Mouse (Mus musculus) lung, postnatal 25 days (tissue): ENCODE measurements at regions not wholly inside any gene's neighbourhood (a gene's known extent, or its start where the extent isn't known, plus 50 kb on each side); places are given as distances from the start of the nearest gene placed in this dataset.

Source experiments
- DNase-seq: peaks from one replicate; pipeline ENCODE4 v3.0.0; 2022; ENCODE audit warnings: low spot score

GRCm38 (mm10) chr5:119739386-119739785 is 68.9 kb downstream of the Tbx3 start:
- DNase-seq: no peak

- peak; percentile 23 for DNase-seq
Observed at GRCm38 (mm10) chr5:119741116-119741515, 70.6 kb downstream of the Tbx3 start.

DNA sequence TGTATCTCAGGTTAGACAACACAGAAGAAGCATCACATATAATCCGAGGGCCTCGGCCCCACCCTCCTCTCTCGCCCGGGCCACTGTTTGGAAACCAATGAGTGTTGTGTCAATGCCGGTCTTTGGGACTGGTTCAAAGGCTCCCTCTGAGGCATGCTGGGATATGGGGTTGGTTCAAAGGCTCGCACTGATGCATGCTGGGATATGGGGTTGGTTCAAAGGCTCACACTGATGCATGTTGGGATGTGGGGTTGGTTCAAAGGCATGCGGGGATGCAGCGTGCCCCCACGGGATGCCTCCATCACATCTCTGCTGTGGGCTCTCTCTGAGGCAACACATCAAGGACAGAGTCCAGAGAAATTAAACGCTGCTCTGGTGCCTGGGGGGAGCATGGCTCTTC is 73.3 kb downstream of the Tbx3 start:
- peak; percentile 39 for DNase-seq

- DNase-seq: peak; percentile 23
Observed at GRCm38 (mm10) chr5:119747038-119747437, 76.6 kb downstream of the Tbx3 start.

- no peak for DNase-seq
Observed at GRCm38 (mm10) chr5:119748667-119749066, 78.2 kb downstream of the Tbx3 start.

GRCm38 (mm10) chr5:119749153-119749552 is 78.7 kb downstream of the Tbx3 start:
- peak; percentile 26 for DNase-seq

- DNase-seq: no peak
Observed at GRCm38 (mm10) chr5:119755782-119756181, 76.7 kb upstream of the Tbx5 start.

DNA sequence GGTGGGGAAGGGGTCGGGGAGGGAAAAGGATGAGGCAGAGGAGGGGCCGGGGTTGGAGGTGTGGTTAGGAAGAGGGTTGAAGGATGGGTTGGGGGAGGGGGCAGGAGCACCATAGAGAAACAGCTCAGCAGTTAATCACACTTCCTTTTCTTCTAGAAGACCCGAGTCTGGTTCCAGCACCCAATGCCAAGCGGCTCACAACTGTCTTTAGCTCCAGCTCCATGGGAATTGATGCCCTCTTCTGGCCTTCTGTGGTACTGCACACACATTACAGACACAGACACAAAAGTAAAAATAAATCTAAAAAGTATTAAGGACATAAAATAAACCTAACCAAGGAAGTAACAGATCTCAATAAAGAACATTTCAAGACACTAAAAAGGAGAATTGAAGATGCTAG is 73.6 kb upstream of the Tbx5 start:
- DNase-seq: no peak

- no peak for DNase-seq
Observed at GRCm38 (mm10) chr5:119762102-119762501, 70.4 kb upstream of the Tbx5 start.

DNA sequence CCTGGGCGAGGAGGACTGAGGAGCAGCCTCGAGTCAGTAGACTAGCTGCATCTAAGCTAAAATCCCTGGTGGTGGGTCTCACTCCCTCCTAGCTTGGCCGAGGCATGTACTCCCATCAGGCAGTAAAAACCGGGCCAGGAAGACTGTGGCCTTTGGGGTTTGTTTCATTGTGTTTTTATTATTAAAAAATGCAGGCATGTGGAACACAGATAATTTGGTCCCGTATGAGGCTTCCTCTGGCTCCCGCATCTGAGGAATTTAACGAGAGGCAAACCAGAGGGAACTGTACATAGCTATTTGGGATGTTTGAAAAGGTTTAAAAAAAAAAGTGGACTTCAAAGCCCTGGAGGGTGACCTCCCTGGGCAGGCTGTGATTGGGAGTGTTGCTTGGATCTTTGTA is 69.1 kb upstream of the Tbx5 start:
- DNase-seq: no peak

- no peak for DNase-seq
Observed at GRCm38 (mm10) chr5:119766372-119766771, 66.1 kb upstream of the Tbx5 start.

GRCm38 (mm10) chr5:119770951-119771350 is 61.5 kb upstream of the Tbx5 start:
- DNase-seq: no peak

DNA sequence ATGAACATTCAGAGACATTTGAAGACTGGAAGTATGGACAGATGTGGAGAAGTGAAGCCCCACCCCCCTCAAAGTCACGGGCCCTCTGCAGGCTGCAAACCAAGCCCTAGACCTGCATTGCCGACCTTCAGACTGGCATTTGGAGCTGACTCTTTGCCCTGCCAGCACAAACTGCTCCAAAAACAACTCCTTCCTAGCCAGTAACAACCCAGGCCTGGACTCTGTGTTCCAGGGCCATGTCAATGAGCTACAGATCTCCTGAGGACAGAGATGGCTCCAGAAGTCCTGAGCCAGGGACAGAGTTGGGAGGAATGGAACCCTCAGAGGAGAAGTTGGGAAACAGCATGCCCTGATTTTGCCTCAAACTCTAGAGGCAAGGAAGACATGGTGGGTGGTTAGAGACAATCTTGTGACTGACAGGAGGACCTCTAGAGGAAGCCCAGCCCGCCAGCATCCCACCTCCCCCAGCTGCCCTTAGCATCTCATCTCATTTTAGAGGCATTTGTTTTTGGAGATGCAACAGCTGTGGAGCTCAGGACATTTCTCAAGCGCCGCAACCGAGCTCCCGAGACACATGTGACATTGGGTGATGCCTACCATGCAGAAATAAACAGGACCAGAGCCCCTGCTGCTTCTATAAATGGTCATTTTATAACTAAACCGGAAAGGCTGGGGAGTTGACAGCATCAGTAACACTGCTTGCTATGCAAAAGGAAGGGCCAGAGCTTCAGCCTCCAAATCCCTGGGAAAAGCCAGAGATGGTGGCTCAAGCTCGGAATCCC is 56.2 kb upstream of the Tbx5 start:
- peak; percentile 53 for DNase-seq

DNA sequence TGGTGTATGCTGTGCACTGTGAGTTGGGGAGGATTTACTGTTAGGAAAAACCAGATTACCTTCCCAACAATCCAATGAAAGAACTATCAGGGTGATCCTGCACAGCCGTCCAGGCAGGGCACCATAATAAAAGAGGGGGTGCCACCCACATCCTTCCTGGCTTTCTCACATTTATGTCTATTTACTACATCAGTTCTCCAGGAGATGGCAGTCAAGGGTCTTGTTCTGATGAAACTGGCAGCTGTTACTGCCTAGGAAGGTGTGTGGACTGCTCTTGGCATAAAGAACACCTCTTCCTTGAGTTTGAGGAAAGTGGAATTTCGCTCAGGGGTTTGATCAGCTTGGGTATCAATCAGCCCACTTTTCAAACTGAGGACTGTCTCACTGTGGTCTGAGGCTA is 54.6 kb upstream of the Tbx5 start:
- peak; percentile 57 for DNase-seq

- DNase-seq: peak; percentile 32
Observed at GRCm38 (mm10) chr5:119781375-119781774, 51.1 kb upstream of the Tbx5 start.
